ENCODE assay signal across 8 mouse cellular contexts in genomic region chr5:20702480-20703303, GRCm38 (mm10).
A peak's percentile ranks its signal among the peaks of the same experiment; 100 is the strongest.
DNase-seq lines count a peak whose midpoint lies in the region; ATAC-seq lines count a peak whose summit lies in the region.

No protein-coding gene starts in this region.

- WGBS in heart, embryonic 12.5 days = under 1% methylated on average over 56 of the region's 57 CpGs
- under 1% methylated on average over 57 of the region's 57 CpGs for WGBS in lung, embryonic 16.5 days

- H3K27ac ChIP-seq in heart, embryonic 12.5 days (ENCODE audit: poor library complexity, severe bottlenecking) = peak overlapping the region; percentile 84
- H3K27ac ChIP-seq in lung, embryonic 16.5 days (ENCODE audit: low read length) = peak overlapping the region; percentile 98

- H3K4me1 ChIP-seq in erythroblast, embryonic 14.5 days (ENCODE audit: control insufficient read depth) = peaks cover 4% of the 10 kb centered on the region
- H3K4me1 ChIP-seq in heart, embryonic 12.5 days (replicated peaks) = peaks cover 4% of the 10 kb centered on the region; the same call in 1 of the 2 replicates
- H3K4me1 ChIP-seq in lung, embryonic 16.5 days (replicated peaks; ENCODE audit: control insufficient read depth, insufficient read depth, low read length) = peaks cover 5% of the 10 kb centered on the region; the same call in 1 of the 2 replicates

- H3K4me2 ChIP-seq in heart, embryonic 12.5 days = peak overlapping the region; percentile 80
- peak overlapping the region; percentile 87 for H3K4me2 ChIP-seq in lung, embryonic 16.5 days (ENCODE audit: low read depth, low read length)

- no peak for ATAC-seq in erythroblast, adult 5-6 weeks (replicated peaks; ENCODE audit: low FRiP score, poor library complexity, severe bottlenecking)
- ATAC-seq in heart, embryonic 12.5 days (ENCODE audit: insufficient number of reproducible peaks, low FRiP score) = peak; percentile 55; the same call in 1 of the 2 replicates
- peak; percentile 39; the same call in 1 of the 2 replicates for ATAC-seq in lung, embryonic 16.5 days (ENCODE audit: low read depth)

- peak; percentile 27 for DNase-seq in T-cell, adult 2 months (ENCODE audit: low spot score)
- peak; percentile 71 for DNase-seq in embryo, embryonic 11 days
- peak; percentile 30 to 45 for DNase-seq in layer of hippocampus, adult 8-10 months (ENCODE audit: low spot score in 2 of 2)
- DNase-seq in right cerebral cortex, postnatal 10 days (ENCODE audit: low spot score in 2 of 2) = peak; percentile 68 to 70

- H3K9me3 ChIP-seq in erythroblast, embryonic 14.5 days (ENCODE audit: control insufficient read depth, low read length) = no peaks in the 10 kb centered on the region
- H3K9me3 ChIP-seq in heart, embryonic 12.5 days (replicated peaks) = no peaks in the 10 kb centered on the region
- no peaks in the 10 kb centered on the region for H3K9me3 ChIP-seq in lung, embryonic 16.5 days (ENCODE audit: control insufficient read depth, low read length)

- no peaks in the 10 kb centered on the region for H3K36me3 ChIP-seq in erythroblast, embryonic 14.5 days (ENCODE audit: control insufficient read depth)
- no peaks in the 10 kb centered on the region for H3K36me3 ChIP-seq in heart, embryonic 12.5 days
- H3K36me3 ChIP-seq in lung, embryonic 16.5 days (ENCODE audit: control insufficient read depth, insufficient read depth, low read length) = no peaks in the 10 kb centered on the region

- peak overlapping the region; percentile 48 for H3K4me3 ChIP-seq in erythroblast, embryonic 14.5 days (replicated peaks)
- peak overlapping the region; percentile 65 for H3K4me3 ChIP-seq in heart, embryonic 12.5 days
- peak overlapping the region; percentile 77 for H3K4me3 ChIP-seq in lung, embryonic 16.5 days (ENCODE audit: low read length)

- peaks cover 38% of the 10 kb centered on the region for H3K27me3 ChIP-seq in erythroblast, embryonic 14.5 days (ENCODE audit: control insufficient read depth)
- no peaks in the 10 kb centered on the region for H3K27me3 ChIP-seq in heart, embryonic 12.5 days (replicated peaks)
- no peaks in the 10 kb centered on the region for H3K27me3 ChIP-seq in lung, embryonic 16.5 days (ENCODE audit: control insufficient read depth, insufficient read depth, low read depth, low read length)

- H3K9ac ChIP-seq in heart, embryonic 12.5 days = peak overlapping the region; percentile 85
- peak overlapping the region; percentile 85 for H3K9ac ChIP-seq in lung, embryonic 16.5 days (ENCODE audit: low read length)
